ENCODE assay signal across 11 mouse cellular contexts in genomic region chr12:104029986-104030385, GRCm38 (mm10). TPM values are rescaled to one million over a fixed set of nuclear protein-coding genes. Genes with fewer than 3 reads are reported as not detected.
A peak's percentile ranks its signal among the peaks of the same experiment; 100 is the strongest.
DNase-seq lines count a peak whose midpoint lies in the region; ATAC-seq and TF ChIP-seq lines count a peak whose summit lies in the region.
"Had no signal": no experiment of that assay in that cellular context is flagged by ENCODE, and none has a peak within 500 bp of the region (broad histone marks: within the 10 kb centered on the region; RNA-seq: fewer than 3 reads in every experiment).

No protein-coding gene starts in this region.

- in situ Hi-C loops in Patski (cut with MboI; ENCODE audit: low pct_unique_long_range_greater_than_20kb), result loop anchor here (5.0 kb wide), 1 partner anchor 33 kb away; no protein-coding TSS in a partner anchor

- DNase-seq in layer of hippocampus, adult 11-12 months (ENCODE audit: low spot score), result peak; percentile 28
- no peak for DNase-seq in layer of hippocampus, adult 9-10 months (ENCODE audit: low spot score)
- DNase-seq in Patski (ENCODE audit: low read depth, low spot score), result no peak
- peak; percentile 44 for DNase-seq in embryo, embryonic 10.5 days (ENCODE audit: low spot score)
- DNase-seq in kidney, postnatal 4 days, result peak; percentile 46 to 55
- DNase-seq in retina, postnatal 7 days (ENCODE audit: low read depth, low spot score), result peak; percentile 8
- DNase-seq in layer of hippocampus, postnatal 36 days, result no peak
- DNase-seq in gastrocnemius, adult 8-10 months (ENCODE audit: low spot score in 2 of 2), result no peak
- DNase-seq: liver, embryonic 13.5 days had no signal

- ATAC-seq in Patski, result peak; percentile 74

- H3K27me3 ChIP-seq in Patski, result no peaks in the 10 kb centered on the region
- H3K27me3 ChIP-seq: embryonic facial prominence, embryonic 15.5 days; liver, embryonic 13.5 days had no signal

- CTCF ChIA-PET in Patski (lab: Charles Lee), result interaction anchor here (1.0 to 2.6 kb wide), 12 partner anchors 9 to 40 kb away, joined by 3 to 22 read pairs (median 4); partner anchors contain the start of gene Serpina11

- TF ChIP-seq CTCF in Patski (IDR thresholded peaks at IDR 0.05), result peak; percentile 85

- POLR2A ChIA-PET in Patski (lab: Charles Lee), result interaction anchor here (0.7 kb wide), 1 partner anchor 36 kb away, joined by 4 read pairs; no protein-coding TSS in a partner anchor

RNA-seq across cellular contexts. Expression of gene Serpina12, which starts 14.3 kb away (rescaled TPM):
- not detected for polyA plus RNA-seq in Patski (2021)
- under 1 TPM in 1 of 2 experiments, not detected in 1; 0.12 TPM for total RNA-seq in layer of hippocampus, postnatal 36 days (2021)
- total RNA-seq in gastrocnemius, adult 8-10 months (2022), result under 1 TPM in 1 of 4 experiments, not detected in 3; 0.07 TPM
- polyA plus RNA-seq: liver, embryonic 13.5 days; stomach, embryonic 14.5 days had no signal

RNA-seq across cellular contexts. Expression of gene Serpina9, which starts 16.4 kb away (rescaled TPM):
- 0.08 TPM for polyA plus RNA-seq in Patski (2021)
- total RNA-seq in layer of hippocampus, postnatal 36 days (2021), result under 1 TPM in 1 of 2 experiments, not detected in 1; 0.37 TPM
- total RNA-seq in gastrocnemius, adult 8-10 months (2022), result not detected
- polyA plus RNA-seq: liver, embryonic 13.5 days; stomach, embryonic 14.5 days had no signal

RNA-seq across cellular contexts. Expression of gene Serpina11, which starts 40.2 kb away (rescaled TPM):
- not detected for polyA plus RNA-seq in Patski (2021)
- not detected for total RNA-seq in layer of hippocampus, postnatal 36 days (2021)
- total RNA-seq in gastrocnemius, adult 8-10 months (2022), result not detected
- polyA plus RNA-seq: embryonic facial prominence, embryonic 15.5 days; stomach, embryonic 14.5 days had no signal

Comparison
In these comparisons a context has a peak if more than half of its experiments do, and no peak if none do; other contexts are left out.
1. DNase-seq: peak in layer of hippocampus, adult 11-12 months (single experiment), embryo, embryonic 10.5 days (single experiment), kidney, postnatal 4 days (2 of 2) and retina, postnatal 7 days (single experiment); none in layer of hippocampus, adult 9-10 months (single experiment), Patski (single experiment), layer of hippocampus, postnatal 36 days (0 of 2) and gastrocnemius, adult 8-10 months (0 of 2).